Mouse (Mus musculus): ENCODE data around the gene Gm28870. TPM values are rescaled to one million over a fixed set of nuclear protein-coding genes. Genes with fewer than 3 reads are reported as not detected.
"Not testable (repeated sequence)": the region's sequence is repeated elsewhere in the genome, so short reads cannot be mapped to it uniquely, and the experiment has no call there.

Gene Gm28870
- total RNA-seq (2014; rRNA removed) (not detected in 2 replicates), polyA plus RNA-seq (2015; fragmentation: Nextera tagmentation; extraction: Ambion mirVana) (not detected in 2 replicates)

- DNase-seq (ENCODE audit: low spot score); H3K36me3 ChIP-seq (ENCODE audit: insufficient read depth, low read length); H3K27me3 ChIP-seq (ENCODE audit: insufficient read depth, low read length); H3K9ac ChIP-seq (replicated peaks; ENCODE audit: low read length, poor library complexity, severe bottlenecking); H3K27ac ChIP-seq (ENCODE audit: low read depth, low read length); ATAC-seq (ENCODE audit: low FRiP score); H3K9me3 ChIP-seq (ENCODE audit: low read length); H3K4me3 ChIP-seq (ENCODE audit: low read depth, low read length); H3K4me1 ChIP-seq (ENCODE audit: insufficient read depth, low read length); H3K4me2 ChIP-seq (ENCODE audit: low read depth, low read length, poor library complexity, severe bottlenecking): not testable (repeated sequence)
- no CpG with 5 or more reads among the region's 2 CpGs for WGBS
These were observed at the start of gene Gm28870 for GRCm38 (mm10) chrY:50096976-50097375. Gene Gm28870, plus strand, starts transcription at chrY:50097276.

Measured in midbrain, postnatal 0 days (tissue).